Mouse (Mus musculus): ENCODE measurements at regions not wholly inside any gene's neighbourhood (a gene's known extent, or its start where the extent isn't known, plus 50 kb on each side); places are given as distances from the start of the nearest gene placed in this dataset.

DNA sequence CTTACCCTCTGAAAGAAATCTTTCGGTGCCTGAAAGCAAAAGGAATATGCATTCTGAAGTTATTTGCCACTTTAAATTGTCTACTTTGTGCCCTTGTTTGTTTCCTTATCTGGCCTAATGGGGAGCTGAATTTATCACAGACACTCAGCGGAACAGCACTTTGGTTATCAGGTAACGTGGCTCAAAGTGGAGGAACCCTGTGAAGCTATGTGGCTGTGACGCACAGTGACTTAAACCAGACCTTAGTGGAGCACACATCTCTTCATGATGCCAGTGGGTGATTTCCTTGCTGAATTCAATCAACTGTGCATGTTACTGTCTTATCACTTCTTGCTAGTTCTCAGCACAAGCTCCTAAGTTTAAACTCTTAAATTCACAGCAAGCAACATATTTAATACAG is 103.1 kb downstream of the Gm10604 start:
- WGBS, result 94% methylated on average over 4 of the region's 4 CpGs
- Histone ChIP-seq H3K27ac (ENCODE audit: control insufficient read depth, insufficient read depth, low read length) (no peak overlapping the region), H3K36me3 (ENCODE audit: control insufficient read depth, insufficient read depth, low read length) (no peaks in the 10 kb centered on the region)

DNA sequence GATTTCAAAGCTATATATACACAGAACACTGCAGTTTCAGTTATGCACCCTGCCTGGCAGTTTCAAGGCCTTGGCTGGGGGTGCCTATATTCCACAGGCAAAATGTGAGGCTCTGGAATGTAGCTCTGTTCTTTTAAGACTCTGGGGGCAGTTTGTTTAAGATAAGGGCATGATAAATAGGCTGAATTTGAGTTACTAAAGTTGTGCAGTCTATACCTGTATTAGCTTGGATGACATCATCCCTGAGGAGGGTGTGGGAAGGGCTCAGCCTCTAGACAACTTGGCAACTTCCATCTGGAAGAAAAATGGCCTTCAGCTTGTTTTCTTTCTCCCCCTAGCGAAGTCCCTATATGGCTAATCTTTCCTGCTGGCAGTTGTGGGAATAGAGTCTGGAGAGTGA is 105.1 kb downstream of the Gm10604 start:
- no peak overlapping the region for H3K27ac ChIP-seq (ENCODE audit: control insufficient read depth, insufficient read depth, low read length)
- no peaks in the 10 kb centered on the region for H3K4me1 ChIP-seq (replicated peaks; ENCODE audit: control insufficient read depth, insufficient read depth, low read length)
- WGBS, result 90% methylated on average over 1 of the region's 1 CpGs
- no peaks in the 10 kb centered on the region for H3K36me3 ChIP-seq (ENCODE audit: control insufficient read depth, insufficient read depth, low read length)
- TF ChIP-seq CTCF (IDR thresholded peaks at IDR 0.05; ENCODE audit: borderline replicate concordance, control insufficient read depth, extremely low read depth, insufficient read depth, low read length, poor library complexity) (no peak), POLR2A (IDR thresholded peaks at IDR 0.05; ENCODE audit: control insufficient read depth, extremely low read depth, insufficient read depth, low read length, poor library complexity) (no peak)
- no peak overlapping the region for H3K4me3 ChIP-seq (ENCODE audit: control insufficient read depth, insufficient read depth, low read length)
- DNase-seq, result no peak
- H3K27me3 ChIP-seq (ENCODE audit: control insufficient read depth, insufficient read depth, low read length), result no peaks in the 10 kb centered on the region

More for the DNA sequence above, 103.1 kb downstream of the Gm10604 start:
- no peak for DNase-seq
- no peaks in the 10 kb centered on the region for H3K4me1 ChIP-seq (replicated peaks; ENCODE audit: control insufficient read depth, insufficient read depth, low read length)
- TF ChIP-seq POLR2A (IDR thresholded peaks at IDR 0.05; ENCODE audit: control insufficient read depth, extremely low read depth, insufficient read depth, low read length, poor library complexity) (no peak), CTCF (IDR thresholded peaks at IDR 0.05; ENCODE audit: borderline replicate concordance, control insufficient read depth, extremely low read depth, insufficient read depth, low read length, poor library complexity) (no peak)
- no peak overlapping the region for H3K4me3 ChIP-seq (ENCODE audit: control insufficient read depth, insufficient read depth, low read length)
- H3K27me3 ChIP-seq (ENCODE audit: control insufficient read depth, insufficient read depth, low read length), result no peaks in the 10 kb centered on the region

DNA sequence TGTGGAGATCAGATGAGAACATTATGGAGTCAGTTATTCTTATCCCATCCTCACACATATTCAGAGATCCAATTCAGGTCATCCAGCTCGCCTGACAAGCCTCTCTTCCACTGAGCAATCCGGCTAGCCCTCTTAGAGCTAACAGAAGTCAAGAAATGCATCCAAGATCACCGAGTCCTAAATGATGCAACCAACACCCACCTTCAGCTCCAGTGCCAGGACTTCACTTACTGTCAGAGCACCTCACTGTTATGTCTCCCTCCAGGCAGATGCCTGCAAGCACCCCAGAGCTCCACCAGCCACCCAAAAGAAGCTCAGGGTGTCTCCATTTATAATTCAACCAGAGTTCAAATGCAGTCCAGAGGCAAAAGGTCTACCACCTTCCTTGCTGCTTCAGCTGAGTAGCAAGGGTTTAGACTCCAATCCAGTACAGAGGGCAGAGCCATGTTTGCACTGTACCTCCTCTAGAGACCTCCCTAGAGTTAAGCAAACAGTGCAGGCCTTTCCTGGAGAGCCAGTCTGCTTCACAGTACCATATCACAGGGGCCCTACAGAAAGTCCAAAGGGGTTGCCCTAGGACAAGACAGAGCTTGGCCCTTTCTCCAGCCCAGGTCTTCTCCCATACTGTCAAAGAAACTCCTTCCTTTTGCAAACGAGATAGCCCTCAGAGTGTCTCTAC is 106.3 kb downstream of the Gm10604 start:
- 78% methylated on average over 4 of the region's 4 CpGs for WGBS
- Histone ChIP-seq H3K27ac (ENCODE audit: control insufficient read depth, insufficient read depth, low read length) (peak overlapping the region; percentile 23; the same call in 1 of the 2 replicates), H3K36me3 (ENCODE audit: control insufficient read depth, insufficient read depth, low read length) (no peaks in the 10 kb centered on the region), H3K4me1 (replicated peaks; ENCODE audit: control insufficient read depth, insufficient read depth, low read length) (no peaks in the 10 kb centered on the region), H3K4me3 (ENCODE audit: control insufficient read depth, insufficient read depth, low read length) (no peak overlapping the region), H3K27me3 (ENCODE audit: control insufficient read depth, insufficient read depth, low read length) (no peaks in the 10 kb centered on the region)
- no peak for DNase-seq
- TF ChIP-seq POLR2A (IDR thresholded peaks at IDR 0.05; ENCODE audit: control insufficient read depth, extremely low read depth, insufficient read depth, low read length, poor library complexity) (no peak), CTCF (IDR thresholded peaks at IDR 0.05; ENCODE audit: borderline replicate concordance, control insufficient read depth, extremely low read depth, insufficient read depth, low read length, poor library complexity) (no peak)

DNA sequence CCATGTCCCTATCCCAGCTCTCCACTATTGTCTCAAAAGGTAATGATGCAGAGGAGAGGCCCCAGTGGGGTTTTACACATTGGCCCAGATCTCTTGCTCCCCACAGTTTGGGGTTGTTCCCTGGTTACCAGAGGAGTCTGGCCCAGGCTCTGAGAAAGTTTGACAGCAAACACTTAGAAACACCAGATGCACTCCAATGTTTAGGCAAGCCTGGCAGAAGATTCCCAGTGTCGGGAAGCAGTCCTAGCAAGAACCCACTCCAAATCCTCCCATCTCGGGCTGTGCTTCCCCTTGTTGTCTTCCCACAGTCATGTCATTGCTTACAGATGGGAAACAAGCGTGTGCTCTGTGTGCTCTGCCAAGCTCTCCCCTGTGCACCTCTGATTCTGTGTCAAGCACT is 109.0 kb downstream of the Gm10604 start:
- Histone ChIP-seq H3K27ac (ENCODE audit: control insufficient read depth, insufficient read depth, low read length) (no peak overlapping the region), H3K36me3 (ENCODE audit: control insufficient read depth, insufficient read depth, low read length) (no peaks in the 10 kb centered on the region), H3K4me3 (ENCODE audit: control insufficient read depth, insufficient read depth, low read length) (no peak overlapping the region), H3K27me3 (ENCODE audit: control insufficient read depth, insufficient read depth, low read length) (no peaks in the 10 kb centered on the region), H3K4me1 (replicated peaks; ENCODE audit: control insufficient read depth, insufficient read depth, low read length) (no peaks in the 10 kb centered on the region)
- DNase-seq, result no peak
- 91% methylated on average over 3 of the region's 3 CpGs for WGBS
- TF ChIP-seq POLR2A (IDR thresholded peaks at IDR 0.05; ENCODE audit: control insufficient read depth, extremely low read depth, insufficient read depth, low read length, poor library complexity), result no peak
- TF ChIP-seq CTCF (IDR thresholded peaks at IDR 0.05; ENCODE audit: borderline replicate concordance, control insufficient read depth, extremely low read depth, insufficient read depth, low read length, poor library complexity), result no peak

DNA sequence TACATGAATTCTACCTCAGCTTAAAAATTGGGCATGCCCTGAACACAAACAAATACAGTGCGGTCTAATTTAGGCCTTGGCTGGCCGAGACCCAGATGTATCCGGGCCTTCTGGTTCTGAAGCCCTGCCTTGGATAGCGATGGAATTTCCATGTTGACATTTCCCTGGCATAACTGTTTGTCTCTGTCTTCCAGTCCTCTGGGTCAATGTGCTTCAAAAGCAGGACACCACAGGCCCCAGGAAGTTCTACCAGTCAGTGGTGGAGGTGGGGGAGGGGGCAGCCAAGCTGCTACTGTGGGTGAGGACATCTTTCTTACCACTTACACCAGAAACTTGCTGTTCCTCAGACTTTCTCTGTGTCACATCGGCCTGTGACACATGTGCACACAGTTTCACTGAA is 111.3 kb downstream of the Gm10604 start:
- Histone ChIP-seq H3K27me3 (ENCODE audit: control insufficient read depth, insufficient read depth, low read length) (no peaks in the 10 kb centered on the region), H3K4me1 (replicated peaks; ENCODE audit: control insufficient read depth, insufficient read depth, low read length) (no peaks in the 10 kb centered on the region), H3K27ac (ENCODE audit: control insufficient read depth, insufficient read depth, low read length) (no peak overlapping the region), H3K36me3 (ENCODE audit: control insufficient read depth, insufficient read depth, low read length) (no peaks in the 10 kb centered on the region), H3K4me3 (ENCODE audit: control insufficient read depth, insufficient read depth, low read length) (no peak overlapping the region)
- DNase-seq, result no peak
- WGBS, result 92% methylated on average over 5 of the region's 5 CpGs
- TF ChIP-seq CTCF (IDR thresholded peaks at IDR 0.05; ENCODE audit: borderline replicate concordance, control insufficient read depth, extremely low read depth, insufficient read depth, low read length, poor library complexity), result no peak
- no peak for TF ChIP-seq POLR2A (IDR thresholded peaks at IDR 0.05; ENCODE audit: control insufficient read depth, extremely low read depth, insufficient read depth, low read length, poor library complexity)

DNA sequence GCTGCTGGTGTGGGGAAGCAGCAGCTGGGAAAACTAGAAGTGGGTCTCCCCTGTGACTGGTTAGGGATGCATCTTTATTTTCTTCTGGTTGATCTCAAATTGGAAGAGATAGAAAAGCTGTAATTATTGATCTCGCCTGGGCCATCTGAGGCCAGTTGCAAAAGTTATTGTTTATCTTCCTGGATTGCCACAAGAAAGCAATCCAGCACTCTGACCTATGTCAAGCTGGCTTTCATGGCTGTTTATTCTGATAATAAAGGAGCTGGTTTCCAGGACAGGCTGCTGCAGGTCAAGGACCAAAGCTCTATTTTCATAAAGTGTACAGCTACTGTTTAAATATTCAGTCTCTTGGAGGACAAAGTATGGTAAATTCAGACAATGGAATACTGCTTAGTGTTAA is 112.5 kb downstream of the Gm10604 start:
- Histone ChIP-seq H3K27ac (ENCODE audit: control insufficient read depth, insufficient read depth, low read length) (no peak overlapping the region), H3K27me3 (ENCODE audit: control insufficient read depth, insufficient read depth, low read length) (no peaks in the 10 kb centered on the region), H3K36me3 (ENCODE audit: control insufficient read depth, insufficient read depth, low read length) (no peaks in the 10 kb centered on the region), H3K4me1 (replicated peaks; ENCODE audit: control insufficient read depth, insufficient read depth, low read length) (no peaks in the 10 kb centered on the region), H3K4me3 (ENCODE audit: control insufficient read depth, insufficient read depth, low read length) (no peak overlapping the region)
- no peak for DNase-seq
- TF ChIP-seq POLR2A (IDR thresholded peaks at IDR 0.05; ENCODE audit: control insufficient read depth, extremely low read depth, insufficient read depth, low read length, poor library complexity) (no peak), CTCF (IDR thresholded peaks at IDR 0.05; ENCODE audit: borderline replicate concordance, control insufficient read depth, extremely low read depth, insufficient read depth, low read length, poor library complexity) (no peak)
- WGBS, result 85% methylated on average over 1 of the region's 1 CpGs

Measured in thymus, adult 2 months (tissue).